Mouse (Mus musculus) testis, adult 2 months (tissue): Measurements from ENCODE around the gene Gca. TPM values are rescaled to one million over a fixed set of nuclear protein-coding genes. Genes with fewer than 3 reads are reported as not detected.
"Not testable (repeated sequence)": the region's sequence is repeated elsewhere in the genome, so short reads cannot be mapped to it uniquely, and the experiment has no call there.

Experiments
- H3K27ac ChIP-seq: fragments of 200-500 bp; 2 replicates; pipeline ENCODE4 v1.5.1; 2012; ENCODE audit warnings: low read depth, low read length; ENCODE audit not compliant: control insufficient read depth, insufficient read depth
- H3K27me3 ChIP-seq: fragments of 200-500 bp; 2 replicates; pipeline ENCODE4 v1.6.1; 2012; ENCODE audit warnings: mild to moderate bottlenecking, low read length, moderate library complexity; ENCODE audit not compliant: control insufficient read depth, insufficient read depth
- H3K36me3 ChIP-seq: fragments of 200-500 bp; 2 replicates; pipeline ENCODE4 v1.6.1; 2012; ENCODE audit warnings: mild to moderate bottlenecking, low read length; ENCODE audit not compliant: control insufficient read depth, insufficient read depth
- H3K4me1 ChIP-seq: fragments of 200-500 bp; 2 replicates; pipeline ENCODE4 v1.6.1; 2012; ENCODE audit warnings: low read length; ENCODE audit not compliant: control insufficient read depth, insufficient read depth
- H3K4me3 ChIP-seq: fragments of 200-500 bp; 2 replicates; pipeline ENCODE4 v1.5.1; 2012; ENCODE audit warnings: low read depth, mild to moderate bottlenecking, low read length, moderate library complexity, mixed read lengths; ENCODE audit not compliant: control insufficient read depth
- CTCF ChIP-seq: fragments of 200-500 bp; IDR thresholded peaks from 2 replicates; pipeline ENCODE4 v1.5.1; 2012; ENCODE audit warnings: low read depth, mild to moderate bottlenecking, inconsistent platforms, low read length, moderate library complexity; ENCODE audit not compliant: control insufficient read depth, insufficient read depth, insufficient replicate concordance
- POLR2A ChIP-seq: fragments of 200-500 bp; IDR thresholded peaks from 2 replicates; pipeline ENCODE4 v1.6.1; 2012; ENCODE audit warnings: low read depth, mild to moderate bottlenecking, inconsistent platforms, low read length, moderate library complexity; ENCODE audit not compliant: control insufficient read depth
- polyA plus RNA-seq: library from polyadenylated mRNA; depleted of rRNA; stranded (reverse); fragments of >200 nt; gene quantifications from 2 replicates; pipeline ENCODE4 v1.2.3, GENCODE M21; 2012

Gca gene
- polyA plus RNA-seq, 1 experiment = 26.4 TPM

- TF ChIP-seq POLR2A (no peak), CTCF (no peak)
- no peak overlapping the region for H3K27ac ChIP-seq
- H3K4me1 ChIP-seq = no peaks in the 10 kb centered on the region
- H3K4me3 ChIP-seq = no peak overlapping the region
- no peaks in the 10 kb centered on the region for H3K36me3 ChIP-seq
- H3K27me3 ChIP-seq = no peaks in the 10 kb centered on the region
Observed at GRCm38 (mm10) chr2:62709633-62710032, 45.5 kb downstream of the Gca start.

- H3K27me3 ChIP-seq, H3K27ac ChIP-seq, H3K36me3 ChIP-seq, H3K4me1 ChIP-seq, H3K4me3 ChIP-seq: not testable (repeated sequence)
Observed at GRCm38 (mm10) chr2:62714362-62714761, 50.3 kb downstream of the Gca start.

- H3K4me1 ChIP-seq = no peaks in the 10 kb centered on the region
- H3K27ac ChIP-seq = no peak overlapping the region
- TF ChIP-seq POLR2A = no peak
- TF ChIP-seq CTCF = no peak
- no peaks in the 10 kb centered on the region for H3K36me3 ChIP-seq
- H3K4me3 ChIP-seq = no peak overlapping the region
- H3K27me3 ChIP-seq = no peaks in the 10 kb centered on the region
Observed at GRCm38 (mm10) chr2:62715260-62715659, 51.2 kb downstream of the Gca start.

- no peak overlapping the region for H3K4me3 ChIP-seq
- H3K4me1 ChIP-seq = no peaks in the 10 kb centered on the region
- no peak overlapping the region for H3K27ac ChIP-seq
- TF ChIP-seq CTCF = no peak
- TF ChIP-seq POLR2A = no peak
- no peaks in the 10 kb centered on the region for H3K27me3 ChIP-seq
- H3K36me3 ChIP-seq = no peaks in the 10 kb centered on the region
Observed at GRCm38 (mm10) chr2:62717270-62717669, 53.2 kb downstream of the Gca start.

- H3K36me3 ChIP-seq = no peaks in the 10 kb centered on the region
- no peak overlapping the region for H3K4me3 ChIP-seq
- H3K4me1 ChIP-seq = no peaks in the 10 kb centered on the region
- TF ChIP-seq CTCF (no peak), POLR2A (no peak)
- no peak overlapping the region for H3K27ac ChIP-seq
- no peaks in the 10 kb centered on the region for H3K27me3 ChIP-seq
Observed at GRCm38 (mm10) chr2:62718411-62718810, 54.3 kb downstream of the Gca start.

GRCm38 (mm10) chr2:62725946-62726345 lies 61.9 kb downstream of the Gca start:
- TF ChIP-seq CTCF (no peak), POLR2A (no peak)
- Histone ChIP-seq H3K4me3 (no peak overlapping the region), H3K36me3 (no peaks in the 10 kb centered on the region), H3K27me3 (no peaks in the 10 kb centered on the region), H3K4me1 (no peaks in the 10 kb centered on the region), H3K27ac (no peak overlapping the region)

- H3K4me3 ChIP-seq = no peak overlapping the region
- TF ChIP-seq POLR2A (no peak), CTCF (no peak)
- no peaks in the 10 kb centered on the region for H3K36me3 ChIP-seq
- H3K27ac ChIP-seq = no peak overlapping the region
- no peaks in the 10 kb centered on the region for H3K4me1 ChIP-seq
- H3K27me3 ChIP-seq = no peaks in the 10 kb centered on the region
Observed at GRCm38 (mm10) chr2:62727732-62728131, 63.6 kb downstream of the Gca start.

- TF ChIP-seq CTCF = no peak
- TF ChIP-seq POLR2A = no peak
- no peaks in the 10 kb centered on the region for H3K36me3 ChIP-seq
- no peak overlapping the region for H3K4me3 ChIP-seq
- no peaks in the 10 kb centered on the region for H3K27me3 ChIP-seq
- no peak overlapping the region for H3K27ac ChIP-seq
- H3K4me1 ChIP-seq = no peaks in the 10 kb centered on the region
Observed at GRCm38 (mm10) chr2:62730671-62731070, 66.6 kb downstream of the Gca start.
